Mouse (Mus musculus): Measurements from ENCODE around the gene Olfr1381.
"Not testable (repeated sequence)": the region's sequence is repeated elsewhere in the genome, so short reads cannot be mapped to it uniquely, and the experiment has no call there.

The Olfr1381 gene

DNA sequence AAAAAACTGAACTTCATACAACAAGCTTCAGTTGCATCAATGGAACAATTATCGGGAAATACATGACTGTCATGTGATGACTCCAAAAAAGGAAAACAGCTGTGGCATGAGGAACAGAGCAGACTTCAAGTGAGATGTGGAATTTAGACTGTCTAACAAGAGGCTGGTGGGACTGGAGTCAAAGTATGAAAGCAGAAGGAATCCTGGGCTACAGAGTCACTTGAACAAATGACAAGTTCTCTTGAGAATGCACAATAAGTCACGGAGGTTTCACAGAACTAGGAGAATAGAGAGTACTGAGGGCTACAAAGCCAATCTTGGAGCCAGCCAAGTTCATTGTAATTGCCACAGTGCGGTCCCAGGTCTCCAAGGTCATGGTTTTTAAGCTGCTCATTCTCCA lies at the start of gene Olfr1381:
Olfr1381 (plus strand) TSS at position 301 of the 400 bp plus-strand sequence.
- DNase-seq, result not testable (repeated sequence)

DNA sequence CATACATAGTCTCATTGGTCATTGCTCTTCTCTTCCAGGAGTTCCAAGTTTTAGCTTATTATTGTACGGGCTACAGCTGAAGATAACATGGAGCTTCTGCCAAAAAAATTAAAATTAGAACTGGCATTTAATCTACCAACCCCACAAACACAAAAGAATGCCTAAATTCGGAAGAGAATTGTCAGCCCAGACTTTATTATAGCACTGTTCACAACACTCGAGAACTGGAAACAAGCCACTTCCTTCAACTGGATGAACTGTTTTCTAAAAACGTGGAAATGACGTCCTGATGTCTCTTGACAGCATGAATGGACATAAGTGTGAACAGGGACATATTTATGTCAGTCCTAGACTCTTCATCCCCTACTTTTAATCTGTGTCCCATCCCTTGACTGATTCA lies 25.2 kb upstream of the Olfr1381 start:
- no peak for DNase-seq

DNA sequence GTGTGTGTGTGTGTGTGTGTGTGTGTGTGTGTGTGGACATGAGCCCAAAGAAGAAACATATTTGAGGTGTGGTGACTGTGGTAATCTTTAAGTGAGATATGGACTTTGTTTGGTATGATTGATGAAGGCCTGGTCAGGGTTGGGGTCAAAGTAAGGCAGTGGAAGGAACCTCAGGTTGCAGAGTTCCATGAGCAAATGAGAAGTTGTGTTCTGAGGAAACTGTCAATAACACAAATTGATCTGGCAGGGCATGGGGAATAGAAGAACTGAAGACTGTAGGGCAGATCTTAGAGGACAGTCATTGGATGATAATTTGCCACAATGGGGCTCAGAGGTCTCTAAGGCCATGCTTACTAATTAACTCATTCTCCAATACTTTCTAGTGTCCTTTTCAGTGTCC lies 23.9 kb upstream of the Olfr1381 start, which contains the start of gene Olfr1383:
Olfr1383 (plus strand) TSS at position 301 of the 400 bp plus-strand sequence.
- DNase-seq, result no peak

DNA sequence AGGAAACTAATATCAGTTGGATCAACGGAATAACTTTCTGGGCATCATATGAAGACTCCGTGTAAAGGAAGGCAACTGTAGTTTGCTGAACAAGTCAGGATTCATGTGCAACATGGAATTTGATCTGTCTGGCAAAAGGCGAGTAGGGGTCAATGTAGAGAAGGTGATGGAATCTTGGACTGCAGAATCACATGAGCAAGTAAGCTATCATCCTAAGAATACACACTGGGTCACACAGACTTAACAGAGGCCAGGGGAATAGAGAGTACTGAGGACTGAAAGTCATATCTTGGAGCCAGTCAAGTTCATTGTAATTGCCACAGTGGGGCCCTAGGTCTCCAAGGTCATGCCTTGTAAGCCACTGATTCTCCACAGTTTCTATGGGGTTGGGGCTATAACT lies 15.3 kb upstream of the Olfr1381 start, which contains the start of gene Olfr1382:
Olfr1382 (plus strand) TSS at position 301 of the 400 bp plus-strand sequence.
- no peak for DNase-seq

DNA sequence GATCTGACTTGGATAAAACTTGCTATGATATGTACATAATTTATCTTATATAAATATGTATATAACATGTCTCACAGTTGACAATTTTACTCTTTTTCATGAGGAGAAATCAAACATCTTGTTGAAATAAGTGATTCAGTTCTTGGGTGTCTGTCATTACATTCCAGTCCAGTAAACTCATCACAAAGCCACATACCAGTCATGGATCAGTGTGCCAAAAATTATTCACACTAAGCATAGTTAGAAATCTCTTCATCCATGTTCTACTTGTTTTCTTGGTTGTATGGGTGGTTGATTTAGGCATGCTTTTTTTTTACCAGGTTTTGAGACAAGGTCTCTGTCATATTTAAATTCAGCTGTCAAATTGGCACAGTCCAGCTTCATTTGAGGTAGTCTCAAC lies 10.5 kb upstream of the Olfr1381 start:
- no peak for DNase-seq

DNA sequence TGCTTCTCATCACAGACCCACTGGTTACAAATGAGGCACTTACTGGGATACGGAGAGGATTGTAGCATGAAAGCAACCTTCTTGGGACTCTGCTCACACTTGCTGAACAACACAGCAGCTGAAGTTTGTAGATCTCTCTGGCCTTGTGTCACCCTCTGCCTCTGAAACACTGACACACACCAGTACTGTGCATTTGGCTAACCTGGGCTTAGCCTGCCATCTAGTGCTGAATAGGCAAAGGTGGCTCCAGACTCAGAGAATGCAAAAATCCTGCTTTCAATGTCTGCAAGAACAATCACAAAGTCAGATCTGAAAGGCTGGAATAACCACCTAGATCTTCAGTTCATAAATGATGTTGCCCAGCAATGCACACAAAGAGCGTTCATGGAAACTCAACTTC lies 6.6 kb upstream of the Olfr1381 start:
- not testable (repeated sequence) for DNase-seq

DNA sequence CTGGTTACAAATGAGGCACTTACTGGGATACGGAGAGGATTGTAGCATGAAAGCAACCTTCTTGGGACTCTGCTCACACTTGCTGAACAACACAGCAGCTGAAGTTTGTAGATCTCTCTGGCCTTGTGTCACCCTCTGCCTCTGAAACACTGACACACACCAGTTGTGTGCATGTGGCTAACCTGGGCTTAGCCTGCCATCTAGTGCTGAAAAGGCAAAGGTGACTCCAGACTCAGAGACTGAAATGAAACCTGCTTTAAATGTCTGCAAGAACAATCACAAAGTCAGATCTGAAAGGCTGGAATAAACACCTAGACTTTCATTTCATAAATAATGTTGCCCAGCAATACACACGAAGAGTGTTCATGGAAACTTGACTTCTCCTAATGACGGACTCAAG lies 10.8 kb downstream of the Olfr1381 start:
- DNase-seq, result not testable (repeated sequence)

DNA sequence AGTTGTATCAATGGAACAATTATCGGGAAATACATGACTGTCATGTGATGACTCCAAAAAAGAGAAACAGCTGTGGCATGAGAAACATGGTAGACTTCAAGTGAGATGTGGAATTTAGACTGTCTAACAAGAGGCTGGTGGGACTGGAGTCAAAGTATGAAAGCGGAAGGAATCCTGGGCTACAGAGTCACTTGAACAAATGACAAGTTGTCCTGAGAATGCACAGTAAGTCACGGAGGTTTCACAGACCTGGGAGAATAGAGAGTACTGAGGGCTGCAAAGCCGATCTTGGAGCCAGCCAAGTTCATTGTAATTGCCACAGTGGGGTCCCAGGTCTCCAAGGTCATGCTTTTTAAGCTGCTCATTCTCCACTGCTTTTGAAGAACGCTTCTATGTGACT lies 13.3 kb downstream of the Olfr1381 start, which contains the start of gene Olfr1380:
Olfr1380 (plus strand) TSS at position 301 of the 400 bp plus-strand sequence.
- not testable (repeated sequence) for DNase-seq

DNA sequence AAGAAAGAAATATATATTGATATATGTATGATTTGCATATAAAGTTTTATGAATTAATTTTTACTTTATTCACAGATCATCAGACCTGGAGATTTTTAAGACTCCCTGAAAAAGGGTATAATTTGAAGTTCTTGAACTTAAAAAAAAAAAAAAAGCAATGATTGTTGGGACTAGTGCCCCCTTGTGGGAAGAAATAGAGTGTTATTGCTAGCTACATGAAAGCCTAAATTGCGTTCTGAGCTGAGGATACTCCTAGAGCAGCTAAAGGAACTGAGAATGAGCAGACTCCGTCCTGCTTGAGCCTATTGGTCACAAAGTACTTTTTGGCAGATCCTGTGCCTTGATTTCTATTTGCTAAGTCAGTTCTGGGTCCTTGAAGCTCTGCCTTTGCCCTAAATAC lies 31.8 kb downstream of the Olfr1381 start:
- DNase-seq, result peak; percentile 6

DNA sequence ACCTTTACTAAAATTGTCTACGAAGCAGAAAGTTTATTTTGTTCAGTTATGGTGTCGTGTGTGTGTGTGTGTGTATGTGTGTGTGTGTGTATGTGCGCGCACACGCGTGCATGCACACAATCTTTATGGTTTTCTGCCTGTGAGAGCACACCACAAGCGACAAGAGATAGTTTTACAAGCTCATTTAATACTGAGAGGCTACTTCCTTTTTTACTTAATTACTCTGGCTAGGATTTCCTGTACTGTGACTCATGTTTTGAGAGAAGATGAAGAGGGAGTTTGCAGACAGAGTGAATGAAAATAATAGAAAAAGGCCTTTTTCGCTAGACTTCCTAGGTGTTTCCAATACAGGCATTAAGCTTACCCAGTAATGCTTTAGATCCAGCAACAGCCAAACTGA lies 37.2 kb downstream of the Olfr1381 start:
- DNase-seq, result not testable (repeated sequence)

DNA sequence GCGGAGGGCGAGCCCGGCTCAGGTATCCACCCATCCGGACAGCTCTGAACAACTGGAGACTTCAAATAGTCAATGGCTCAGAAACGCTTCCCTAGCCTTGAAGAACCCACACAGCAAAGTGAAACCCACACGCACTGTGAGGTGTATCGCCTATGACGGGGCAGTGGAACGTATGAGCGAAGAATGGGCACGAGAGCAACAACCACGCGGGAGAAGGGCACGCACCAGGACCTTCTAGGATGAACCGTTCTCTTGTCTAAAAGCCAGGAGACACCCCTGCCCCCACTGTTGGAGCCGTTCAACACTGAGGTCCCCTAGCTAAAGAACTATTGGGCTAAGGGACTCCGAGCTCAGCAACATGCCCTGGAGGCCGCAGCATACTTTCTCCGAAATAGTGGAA lies 47.0 kb downstream of the Olfr1381 start:
- no peak for DNase-seq

DNA sequence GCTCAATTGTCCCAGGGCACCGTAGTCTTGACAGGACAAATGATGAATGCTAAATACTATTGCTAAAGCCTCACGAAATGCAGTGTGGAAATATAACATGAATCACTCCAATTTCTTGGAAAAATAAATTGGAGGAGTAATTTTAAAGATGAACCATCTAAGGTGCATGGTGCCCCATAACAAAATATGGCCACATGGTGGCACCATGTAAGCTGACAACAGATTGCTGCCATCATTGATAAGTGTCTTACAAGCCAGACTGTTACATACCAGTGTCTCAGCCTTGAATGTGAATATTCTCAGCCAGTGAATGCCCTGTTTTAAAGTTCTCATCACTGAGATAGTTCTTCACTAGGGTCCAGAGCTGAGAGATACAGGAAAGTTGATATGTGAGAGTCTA lies 53.9 kb downstream of the Olfr1381 start:
- DNase-seq, result peak; percentile 9
